Mouse (Mus musculus): ENCODE results near the gene Nifk. TPM values are rescaled to one million over a fixed set of nuclear protein-coding genes. Genes with fewer than 3 reads are reported as not detected.

The Nifk gene
- polyA plus RNA-seq (2017; shearing (Covaris generic)), result 86.9 TPM

GRCm38 (mm10) chr1:118321661-118322201 lies at the start of gene Nifk:
TSS of gene Nifk (plus strand) at chr1:118321839.

GRCm38 (mm10) chr1:118311622-118312326 lies 9.9 kb upstream of the Nifk start, which contains the start of gene Tsn:
TSS of gene Tsn (minus strand) at chr1:118311739.

Other genes starting within 250 kb of the Nifk start
- not detected for gene Gm29106, start 145.3 kb upstream of the Nifk start, polyA plus RNA-seq (2017; shearing (Covaris generic))
- 245 TPM for gene Tsn, start 10.1 kb upstream of the Nifk start, polyA plus RNA-seq (2017; shearing (Covaris generic))
- 38.5 TPM for gene Clasp1, start 67.2 kb downstream of the Nifk start, polyA plus RNA-seq (2017; shearing (Covaris generic))

All from CD4-positive, CD25-positive, alpha-beta regulatory T cell, adult 9 weeks (primary cell).